Mouse (Mus musculus): Measurements from ENCODE around the gene Nemp1.

Gene Nemp1

GRCm38 (mm10) chr10:127666501-127667268, at the start of gene Nemp1:
Gene Nemp1 (plus strand): TSS chr10:127666901.
- DNase-seq, result peak; percentile 92

DNA sequence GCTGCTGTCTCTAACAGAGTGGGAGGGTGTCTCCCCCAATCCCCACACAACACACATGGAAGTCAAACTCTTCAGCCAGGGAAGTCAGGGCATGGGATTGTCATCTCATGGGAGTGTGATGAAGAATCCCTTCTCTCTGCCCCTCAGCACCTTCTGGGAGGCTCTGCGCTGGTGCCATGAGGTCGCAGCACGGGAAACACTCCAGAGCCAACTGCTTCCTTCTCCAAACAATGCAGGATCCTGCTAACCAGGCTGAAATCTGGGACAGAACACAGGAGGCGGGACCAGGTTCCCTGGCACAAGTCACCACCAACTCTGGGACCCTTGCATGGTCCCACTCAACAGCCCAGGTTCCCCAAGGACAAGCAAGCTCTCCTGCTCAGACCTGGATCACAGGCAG, 49.4 kb upstream of the Nemp1 start:
- peak; percentile 80 for DNase-seq

- DNase-seq, result no peak
Measured at GRCm38 (mm10) chr10:127618173-127618572, 48.5 kb upstream of the Nemp1 start.

DNA sequence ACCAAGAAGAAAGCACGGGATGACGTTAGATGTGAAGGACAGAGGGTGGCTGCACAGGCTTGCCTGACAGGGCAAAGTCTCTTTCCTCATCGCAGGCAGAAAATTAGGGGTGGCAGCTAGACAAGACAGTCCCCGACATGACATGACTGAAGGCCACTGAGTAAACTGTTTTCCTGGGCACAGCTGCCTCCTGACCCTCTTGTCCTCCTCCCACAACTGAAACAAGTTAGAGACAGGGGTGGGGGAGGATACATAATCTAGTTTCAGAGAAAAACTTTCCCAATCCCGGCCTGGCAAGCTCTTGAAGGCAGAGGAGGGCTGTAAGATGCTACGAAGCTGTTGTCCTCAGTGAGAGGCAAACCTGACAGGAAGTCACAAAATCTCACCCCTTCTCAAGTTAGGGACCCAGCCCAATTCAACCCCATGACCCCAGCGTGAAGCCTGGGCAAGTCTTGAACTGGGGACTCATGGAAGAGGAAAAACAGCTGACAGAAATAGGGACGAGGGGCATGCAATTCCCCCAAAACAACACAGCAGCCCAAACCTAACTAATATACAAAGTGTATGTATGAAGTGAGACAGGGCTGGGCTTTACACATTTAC, 47.5 kb upstream of the Nemp1 start:
- peak; percentile 55 for DNase-seq

DNA sequence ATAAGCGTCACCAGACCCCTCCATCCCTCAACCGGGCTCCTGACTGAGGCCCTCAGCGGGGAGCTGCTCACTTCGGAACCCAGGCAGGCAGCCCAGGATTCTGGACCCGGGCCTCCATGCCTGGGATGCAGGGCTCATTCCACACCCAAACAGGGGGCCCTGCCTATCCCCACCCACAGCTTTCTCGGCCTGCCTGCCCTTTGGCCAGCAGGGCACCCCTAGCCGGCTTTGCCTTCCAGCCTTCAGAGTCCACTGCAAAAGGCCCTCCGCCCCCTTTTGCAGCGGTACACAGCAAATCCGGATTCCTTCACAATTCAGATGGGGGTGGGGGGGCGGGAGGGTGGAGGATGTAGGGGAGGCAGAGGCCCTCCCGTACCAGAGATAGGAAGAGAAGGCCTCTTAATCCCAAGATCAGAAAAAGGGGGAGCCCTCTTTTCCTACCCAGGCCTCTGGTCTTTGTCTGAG, 46.7 kb upstream of the Nemp1 start:
- DNase-seq, result peak; percentile 75

GRCm38 (mm10) chr10:127620406-127621190, 46.1 kb upstream of the Nemp1 start, which contains the start of gene Lrp1:
Gene Lrp1 (minus strand): TSS chr10:127621148.
- peak; percentile 83 for DNase-seq

GRCm38 (mm10) chr10:127621191-127622056, 45.3 kb upstream of the Nemp1 start:
- DNase-seq, result peak; percentile 95

DNA sequence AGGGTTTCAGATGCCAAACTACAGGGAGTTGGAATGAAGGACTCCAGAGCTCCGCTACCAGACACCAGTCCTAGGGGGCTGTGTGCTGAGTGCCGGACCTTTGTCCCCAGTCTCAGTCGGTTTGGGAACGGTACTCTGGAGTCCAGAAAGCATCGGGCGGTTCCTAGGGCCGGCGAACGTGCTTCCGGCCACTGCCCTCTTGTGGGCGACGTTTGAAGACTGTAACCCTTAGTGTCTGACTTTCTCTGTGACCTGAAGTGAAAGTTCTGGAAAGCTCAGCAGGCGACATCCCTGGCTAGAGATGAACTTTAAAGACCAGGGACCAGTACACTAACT, 44.7 kb upstream of the Nemp1 start:
- DNase-seq, result no peak

DNA sequence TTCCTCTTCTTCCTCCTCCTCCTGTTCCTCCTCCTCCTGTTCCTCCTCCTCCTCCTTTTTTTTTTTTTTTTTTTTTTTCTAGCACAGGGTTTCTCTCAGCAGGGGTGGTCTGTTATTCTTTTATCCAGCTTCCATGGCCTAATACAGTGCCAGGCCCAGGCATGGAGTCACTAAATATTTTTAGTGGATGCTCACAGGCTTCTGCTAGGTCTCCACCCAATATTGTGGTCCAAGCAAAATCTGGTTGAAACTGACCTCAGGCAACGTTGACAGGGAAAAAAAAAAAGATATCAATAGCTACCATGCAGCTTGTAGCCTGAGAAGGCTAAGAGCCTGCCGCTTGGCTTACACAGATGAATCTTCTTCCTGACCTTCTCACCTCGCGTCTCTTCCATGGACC, 44.0 kb upstream of the Nemp1 start:
- DNase-seq, result no peak

- DNase-seq, result no peak
Measured at GRCm38 (mm10) chr10:127623439-127624216, 43.1 kb upstream of the Nemp1 start.

DNA sequence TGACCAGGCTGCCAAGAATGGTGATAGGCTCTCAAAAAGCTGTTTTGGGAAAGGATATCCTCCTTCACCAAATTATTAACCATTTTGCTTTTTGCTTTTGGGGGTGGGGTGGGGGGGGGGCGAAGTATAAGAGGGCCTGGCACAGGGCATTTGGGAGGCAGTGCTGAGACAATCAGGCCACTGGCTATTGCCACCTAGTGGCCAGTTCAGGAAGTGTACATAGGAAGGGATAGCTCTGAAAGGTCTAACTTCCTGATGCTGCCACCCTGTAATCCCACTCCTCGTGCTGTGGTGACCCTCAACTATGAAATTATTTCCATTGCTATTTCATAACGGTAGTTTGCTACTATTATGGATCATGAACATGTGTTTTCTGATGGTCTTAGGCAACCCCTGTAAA, 40.3 kb upstream of the Nemp1 start:
- DNase-seq, result no peak

DNA sequence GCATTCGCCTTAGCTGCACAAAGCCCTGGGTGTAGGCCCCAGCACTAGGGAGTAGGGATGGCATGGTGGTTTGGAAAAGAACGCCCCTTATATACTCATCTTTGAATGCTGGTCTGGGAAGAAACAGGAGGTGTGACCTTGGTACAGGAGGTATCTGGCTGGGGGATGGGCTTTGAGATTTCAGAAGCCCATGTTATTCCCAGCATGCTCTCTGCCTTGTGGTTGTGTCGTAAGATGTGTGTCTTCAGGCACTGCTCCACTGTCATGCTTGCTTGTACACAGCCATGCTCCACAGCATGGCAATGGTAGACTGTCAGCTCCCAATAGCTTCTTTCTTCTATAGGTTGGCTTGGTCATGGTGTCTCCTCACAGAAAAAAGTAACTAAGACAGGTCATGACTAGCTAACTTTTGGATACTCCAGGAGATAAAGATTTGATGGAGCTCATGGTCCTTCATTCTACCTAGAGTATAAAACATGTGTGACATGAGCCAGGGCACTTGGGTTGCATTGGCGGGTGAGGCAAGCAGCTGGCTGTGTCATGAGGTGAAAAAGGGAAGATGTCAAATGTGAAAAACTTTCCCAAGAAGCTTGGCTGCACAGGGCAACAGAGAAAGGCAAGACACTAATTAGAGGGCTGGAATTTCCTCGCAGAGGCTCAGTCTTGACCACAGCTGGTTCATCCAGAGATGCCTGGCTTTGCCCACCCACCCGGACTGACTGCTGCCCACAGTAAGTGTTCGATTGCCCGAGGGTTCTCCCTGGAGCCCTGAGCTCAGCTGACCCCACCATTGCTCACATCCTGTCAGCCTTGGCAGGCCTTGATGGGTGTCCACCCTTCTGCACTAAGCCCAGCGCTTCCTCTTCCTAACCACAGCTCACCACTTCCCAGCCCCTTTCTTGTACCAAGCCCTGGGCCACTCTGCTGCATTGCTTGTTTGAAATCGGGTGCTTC, 35.2 kb upstream of the Nemp1 start:
- no peak for DNase-seq

GRCm38 (mm10) chr10:127632668-127633271, 33.9 kb upstream of the Nemp1 start:
- DNase-seq, result no peak

DNA sequence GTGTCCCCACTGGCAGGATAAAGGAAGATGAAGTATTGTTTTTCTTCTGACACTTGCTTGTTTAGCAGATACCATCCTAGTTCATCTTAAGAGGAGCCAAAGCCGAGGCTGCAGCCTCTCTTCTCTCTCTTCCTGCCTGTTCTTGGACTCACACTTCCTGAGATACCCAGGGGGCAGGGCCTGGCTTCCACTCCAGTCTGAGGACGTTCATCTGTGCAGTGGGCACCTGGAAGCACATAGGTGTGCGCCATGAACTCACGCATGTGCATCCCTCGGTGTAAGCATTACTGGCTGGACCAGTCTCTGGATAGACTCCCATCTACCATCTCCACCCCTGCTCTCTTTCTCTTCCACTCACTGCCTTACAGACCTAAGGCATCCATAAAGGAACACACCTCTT, 26.3 kb upstream of the Nemp1 start:
- no peak for DNase-seq

DNA sequence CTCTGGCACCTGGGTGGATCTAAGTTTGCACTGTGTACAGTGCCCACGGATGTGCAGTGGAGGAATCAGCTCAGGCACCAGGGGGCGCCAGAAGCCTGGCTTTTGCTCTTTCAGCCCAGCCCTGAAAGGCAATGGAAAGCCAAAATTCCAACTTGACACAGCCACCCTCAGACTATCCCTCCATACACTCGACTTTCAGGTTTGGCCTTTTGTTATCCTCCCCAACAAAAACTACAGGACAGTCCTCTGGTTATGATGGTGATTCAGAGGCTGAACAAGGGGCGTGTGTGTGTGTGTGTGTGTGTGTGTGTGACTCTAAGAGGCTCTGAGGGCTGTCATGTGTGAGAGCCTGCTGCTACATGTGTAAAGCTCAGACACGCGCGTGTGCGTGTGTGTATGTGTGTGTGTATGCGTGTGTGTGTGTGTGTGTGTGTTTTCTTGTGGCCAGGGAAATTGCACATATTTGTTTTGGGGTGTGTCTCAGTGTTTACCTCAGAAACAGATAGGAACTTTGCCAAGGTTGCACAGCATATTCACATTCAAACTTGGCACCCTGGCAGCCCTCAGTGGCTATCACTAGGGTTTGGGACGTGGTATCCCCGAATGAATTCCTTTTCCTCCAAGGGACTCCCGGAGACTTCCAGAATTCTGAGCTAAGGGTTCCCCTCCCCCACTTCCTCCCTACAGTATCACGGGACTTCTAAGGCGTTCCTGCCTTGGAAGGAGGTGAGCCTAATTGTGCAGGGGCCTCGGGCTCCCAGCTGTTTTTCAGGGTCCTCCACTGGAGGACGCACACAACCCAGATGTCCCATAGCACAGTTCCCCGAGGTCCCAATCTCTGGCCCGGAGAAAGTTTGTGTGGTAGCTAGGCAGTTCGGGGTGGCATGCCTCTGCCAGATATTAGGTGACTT, 24.6 kb upstream of the Nemp1 start:
- peak; percentile 80 for DNase-seq

- peak; percentile 46 for DNase-seq
Measured at GRCm38 (mm10) chr10:127642772-127643552, 23.7 kb upstream of the Nemp1 start, which contains the start of gene Stat6. Gene Stat6 (plus strand): TSS chr10:127642986.

GRCm38 (mm10) chr10:127643553-127644238, 23.0 kb upstream of the Nemp1 start:
- DNase-seq, result no peak

DNA sequence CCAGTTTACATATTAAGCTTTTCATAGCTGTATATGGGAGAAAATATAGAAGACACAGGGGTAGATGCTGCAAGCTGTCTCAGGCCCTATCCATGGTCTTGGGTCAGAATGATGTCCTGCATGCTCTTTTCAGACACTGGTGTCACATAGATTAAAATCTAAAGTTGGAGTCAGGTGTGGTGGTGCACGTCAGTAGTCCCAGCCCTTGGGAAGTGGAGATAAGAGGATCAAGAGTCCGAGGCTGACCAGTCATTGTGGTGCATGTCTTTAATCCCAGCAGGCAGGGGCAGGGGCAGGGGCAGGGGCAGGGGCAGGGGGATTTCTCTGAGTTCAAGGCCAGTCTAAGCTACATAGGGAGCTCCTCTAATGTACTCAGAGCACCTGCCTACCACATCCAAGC, 20.9 kb upstream of the Nemp1 start:
- DNase-seq, result no peak

Measured in cerebellum, adult 11-12 months (tissue).